Mouse (Mus musculus): ENCODE data around the gene Mrpl30.

DNA sequence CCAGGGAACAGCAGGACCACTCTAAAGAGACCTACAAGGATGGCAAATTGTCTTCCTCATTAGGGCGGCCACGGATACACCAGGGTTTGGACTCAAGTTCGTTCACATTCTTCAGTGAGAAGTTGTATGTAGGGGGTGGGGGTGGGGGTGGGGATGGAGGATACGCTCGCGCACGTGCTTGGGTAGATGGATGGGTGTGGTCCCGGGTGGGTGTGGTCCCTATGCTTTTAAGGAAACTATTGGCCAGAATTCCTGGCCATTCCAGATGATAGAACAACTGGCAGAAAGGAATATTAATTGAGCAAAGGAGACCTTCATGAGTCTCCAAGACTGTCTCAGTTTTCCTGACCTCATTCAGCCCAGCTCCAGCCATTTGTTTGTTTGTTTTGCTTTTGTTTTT, 35.7 kb downstream of the Mrpl30 start:
- TF ChIP-seq POLR2A (IDR thresholded peaks at IDR 0.05; ENCODE audit: borderline replicate concordance, extremely low read depth, low read depth, low read length) (no peak), CTCF (IDR thresholded peaks at IDR 0.05; ENCODE audit: insufficient read depth, low read length) (no peak)

All from lung, adult 2 months (tissue).